Mouse (Mus musculus) embryonic fibroblast, embryonic 13.5 days (primary cell): ENCODE measurements around the gene Ncor2.

ENCODE experiments used
- CTCF ChIP-seq: IDR thresholded peaks from 2 replicates; pipeline ENCODE4 v1.5.1; 2011; ENCODE audit warnings: mild to moderate bottlenecking, control low read depth, low read length, moderate library complexity, borderline replicate concordance; ENCODE audit not compliant: insufficient read depth
- POLR2A ChIP-seq: IDR thresholded peaks from 2 replicates; pipeline ENCODE4 v1.6.1; 2011; ENCODE audit warnings: low read depth, mild to moderate bottlenecking, control low read depth, low read length, moderate library complexity

DNA sequence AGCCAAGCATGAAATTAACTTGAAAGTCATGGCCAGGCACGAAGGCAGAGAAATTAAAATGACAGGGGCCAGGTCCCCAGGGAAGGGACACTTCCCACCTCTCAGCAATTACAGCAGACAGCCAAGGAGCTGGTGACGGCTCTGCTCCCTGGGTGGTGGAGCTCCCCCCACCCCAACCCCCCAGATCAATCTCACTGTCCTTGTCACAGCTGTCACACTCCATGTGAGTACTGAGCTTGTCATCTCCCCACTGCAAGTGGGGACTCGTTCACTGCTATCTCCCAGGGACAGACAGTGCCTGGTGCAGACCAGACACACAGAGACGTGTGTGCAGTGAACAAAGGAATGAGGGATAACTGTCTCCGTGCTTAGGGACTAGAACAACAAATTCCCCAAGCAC is 85.2 kb downstream of the Ncor2 start:
- TF ChIP-seq CTCF (no peak), POLR2A (no peak)
